Mouse (Mus musculus): ENCODE data around the gene Gstt1. TPM values are rescaled to one million over a fixed set of nuclear protein-coding genes. Genes with fewer than 3 reads are reported as not detected.
"Not testable (repeated sequence)": the region's sequence is repeated elsewhere in the genome, so short reads cannot be mapped to it uniquely, and the experiment has no call there.

Gene Gstt1
- total RNA-seq (2015) (0.78 TPM in 1 of 2 replicates, not detected in the other), total RNA-seq (2017) (not detected in 2 replicates)

GRCm38 (mm10) chr10:75798176-75798696 lies at the start of gene Gstt1:
TSS of gene Gstt1 (minus strand) at chr10:75798584.
- peak; percentile 51 for ATAC-seq (ENCODE audit: poor library complexity, severe bottlenecking)

GRCm38 (mm10) chr10:75845306-75845930 lies 47.0 kb upstream of the Gstt1 start:
- ATAC-seq (ENCODE audit: poor library complexity, severe bottlenecking) = no peak

- ATAC-seq (ENCODE audit: poor library complexity, severe bottlenecking) = no peak
Measured at GRCm38 (mm10) chr10:75844800-75845199, 46.4 kb upstream of the Gstt1 start.

GRCm38 (mm10) chr10:75843898-75844297 lies 45.5 kb upstream of the Gstt1 start:
- not testable (repeated sequence) for ATAC-seq (ENCODE audit: poor library complexity, severe bottlenecking)

GRCm38 (mm10) chr10:75839092-75839491 lies 40.7 kb upstream of the Gstt1 start:
- no peak for ATAC-seq (ENCODE audit: poor library complexity, severe bottlenecking)

- peak; percentile 75 for ATAC-seq (ENCODE audit: poor library complexity, severe bottlenecking)
Measured at GRCm38 (mm10) chr10:75837248-75837759, 38.9 kb upstream of the Gstt1 start, which contains the start of gene Gstt2. TSS of gene Gstt2 (minus strand) at chr10:75837424.

DNA sequence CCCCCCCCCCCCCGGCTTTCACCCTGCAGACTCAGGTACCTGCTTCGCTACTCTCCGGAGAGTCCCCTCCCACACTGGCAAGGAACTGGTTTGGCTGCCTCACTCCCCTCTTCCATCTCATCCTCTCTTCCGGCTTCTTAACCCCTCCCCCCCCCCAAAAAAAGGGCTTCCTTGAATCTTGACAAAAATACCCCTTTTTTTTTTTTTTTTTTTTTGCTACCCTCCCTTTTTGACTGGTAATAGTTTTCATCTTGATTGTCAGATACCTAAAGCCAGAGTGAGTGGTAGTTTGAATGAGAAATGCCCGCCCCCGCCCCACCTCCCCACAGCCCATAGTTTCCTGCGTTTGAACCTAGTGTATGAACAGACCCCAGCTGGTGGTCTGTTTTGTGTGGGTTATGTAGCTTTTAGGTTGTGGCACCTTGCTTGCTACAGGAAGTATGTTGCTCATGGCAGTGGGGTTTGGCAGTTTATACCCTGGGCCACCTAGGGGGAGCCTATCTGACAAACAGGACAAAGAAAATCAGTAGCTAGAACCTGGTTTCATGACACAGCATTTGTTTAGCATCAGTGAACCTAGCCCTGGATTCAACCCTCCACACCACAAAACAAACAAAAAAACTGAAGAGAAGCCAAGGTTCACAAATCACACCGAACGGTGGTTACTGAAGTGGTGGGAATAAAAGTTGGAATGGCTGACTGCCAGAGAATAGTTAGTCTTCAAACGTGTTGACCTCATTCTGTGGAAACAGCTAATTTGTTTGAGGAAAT lies 37.6 kb upstream of the Gstt1 start:
- no peak for ATAC-seq (ENCODE audit: poor library complexity, severe bottlenecking)

- peak; percentile 41 for ATAC-seq (ENCODE audit: poor library complexity, severe bottlenecking)
Measured at GRCm38 (mm10) chr10:75835307-75835706, 36.9 kb upstream of the Gstt1 start.

DNA sequence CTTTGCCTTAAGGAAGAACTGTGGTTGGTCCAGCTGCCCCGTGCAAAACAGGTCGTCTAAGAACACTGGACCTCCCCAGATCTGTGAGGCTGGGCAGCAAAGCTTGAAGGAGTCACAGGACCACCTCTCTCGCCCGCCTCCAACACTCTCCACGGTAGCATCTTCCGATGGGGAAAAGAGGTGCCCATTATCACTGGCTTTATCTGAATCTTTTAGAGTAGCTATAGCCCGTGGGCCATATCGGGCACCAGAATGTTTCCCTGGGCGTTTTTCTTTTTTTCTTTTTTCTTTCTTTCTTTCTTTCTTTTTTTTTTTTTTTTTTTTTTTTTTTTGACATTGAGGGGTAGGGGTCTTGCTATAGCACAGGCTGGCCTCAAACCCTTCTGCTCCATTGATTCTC lies 36.3 kb upstream of the Gstt1 start:
- ATAC-seq (ENCODE audit: poor library complexity, severe bottlenecking) = no peak

- ATAC-seq (ENCODE audit: poor library complexity, severe bottlenecking) = peak; percentile 29
Measured at GRCm38 (mm10) chr10:75834250-75834649, 35.9 kb upstream of the Gstt1 start.

DNA sequence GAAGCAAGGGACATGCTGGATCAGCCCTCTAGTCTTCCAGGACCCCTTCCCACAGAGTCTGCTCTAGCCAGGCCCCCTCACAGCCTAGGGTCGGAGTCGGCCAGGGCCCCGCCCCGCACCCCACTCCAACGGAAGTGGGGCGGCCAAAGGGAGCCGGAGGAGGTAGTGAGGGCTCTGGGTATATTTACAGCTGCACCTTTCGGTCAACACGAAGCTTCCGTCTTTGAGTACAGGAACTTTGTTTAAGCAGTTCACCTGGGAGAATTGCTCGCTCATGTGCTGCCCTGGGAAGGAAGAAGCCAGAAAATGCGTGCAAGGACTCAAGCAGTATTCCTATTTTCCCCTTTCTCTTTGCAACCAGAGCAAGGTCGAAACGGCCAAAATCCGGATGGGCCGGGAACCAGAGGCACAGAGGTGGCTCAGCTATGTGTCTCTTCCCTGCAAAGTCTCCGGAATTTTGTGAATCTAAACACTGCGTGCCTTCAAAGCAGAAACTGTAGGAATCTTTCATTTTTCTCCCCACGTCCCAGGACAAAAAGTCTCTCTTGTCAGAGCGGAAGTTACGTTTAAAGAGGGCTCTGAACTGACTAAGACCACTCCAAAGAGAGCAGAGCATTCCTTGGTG lies 35.2 kb upstream of the Gstt1 start:
- ATAC-seq (ENCODE audit: poor library complexity, severe bottlenecking) = no peak

DNA sequence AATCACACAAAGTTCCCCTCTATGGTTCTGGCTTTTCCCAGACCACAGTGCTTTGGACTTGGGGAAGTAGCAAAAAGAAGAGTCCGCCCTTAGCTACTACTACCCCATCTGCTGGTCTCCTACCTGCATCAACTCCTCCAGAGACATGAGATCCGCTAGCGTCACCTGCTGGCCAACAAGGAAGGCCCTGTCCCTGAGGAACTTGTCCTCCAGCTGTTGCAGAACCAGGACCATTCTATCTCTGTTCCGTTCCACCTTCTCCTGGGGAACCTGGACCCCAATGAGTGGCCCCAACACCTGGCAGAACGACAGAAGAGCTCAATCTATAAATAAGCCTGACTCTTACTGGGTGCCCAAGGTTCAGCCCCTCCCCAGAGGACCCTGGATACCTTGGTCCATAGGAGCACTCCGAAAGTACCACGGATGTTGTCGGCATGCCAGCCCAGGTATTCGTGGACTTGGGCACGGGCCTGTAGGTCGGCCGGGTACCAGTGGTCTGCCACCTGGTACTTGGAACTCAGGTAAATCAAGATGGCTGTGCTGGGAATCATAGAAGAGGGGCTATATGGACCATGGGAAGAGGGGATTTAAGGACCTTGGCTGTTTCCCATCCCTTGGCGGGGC lies 34.0 kb upstream of the Gstt1 start:
- peak; percentile 39 for ATAC-seq (ENCODE audit: poor library complexity, severe bottlenecking)

- no peak for ATAC-seq (ENCODE audit: poor library complexity, severe bottlenecking)
Measured at GRCm38 (mm10) chr10:75830275-75830670, 31.9 kb upstream of the Gstt1 start.

DNA sequence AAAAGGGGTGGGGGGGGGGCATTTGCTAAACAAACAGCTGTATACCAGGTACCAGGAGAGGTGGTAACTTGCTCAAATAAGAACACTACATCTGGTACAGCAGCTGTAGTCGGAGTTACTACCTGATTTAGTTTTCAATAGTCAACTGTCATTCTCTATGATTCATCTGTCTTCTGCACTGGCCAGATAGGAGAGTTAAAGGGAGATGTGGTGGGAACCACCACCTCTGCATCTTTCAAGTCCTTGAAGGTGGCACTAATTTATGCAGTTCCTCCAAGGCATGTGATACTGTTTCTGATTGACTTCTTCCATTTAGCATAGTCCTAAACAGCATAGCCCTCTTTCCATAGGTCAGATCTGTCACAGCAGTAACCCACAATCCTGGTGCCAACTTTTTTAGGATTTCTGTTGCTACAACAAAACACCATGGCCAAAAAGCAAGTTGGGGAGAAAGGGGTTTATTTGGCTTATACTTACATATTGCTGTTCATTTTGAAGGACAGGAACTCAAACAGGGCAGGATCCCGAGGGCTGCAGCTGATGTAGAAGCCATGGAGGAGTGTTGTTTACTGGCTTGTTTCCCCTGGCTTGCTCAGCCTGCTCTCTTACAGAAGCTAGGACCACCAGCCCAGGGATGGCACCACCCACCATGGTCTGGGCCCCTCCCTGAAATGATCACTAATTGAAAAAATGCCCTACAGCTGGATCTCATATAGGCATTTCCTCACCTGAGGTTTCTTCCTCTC lies 31.3 kb upstream of the Gstt1 start:
- ATAC-seq (ENCODE audit: poor library complexity, severe bottlenecking) = no peak

- peak; percentile 41; the same call in 1 of the 2 replicates for ATAC-seq (ENCODE audit: poor library complexity, severe bottlenecking)
Measured at GRCm38 (mm10) chr10:75828500-75828931, 30.1 kb upstream of the Gstt1 start.

DNA sequence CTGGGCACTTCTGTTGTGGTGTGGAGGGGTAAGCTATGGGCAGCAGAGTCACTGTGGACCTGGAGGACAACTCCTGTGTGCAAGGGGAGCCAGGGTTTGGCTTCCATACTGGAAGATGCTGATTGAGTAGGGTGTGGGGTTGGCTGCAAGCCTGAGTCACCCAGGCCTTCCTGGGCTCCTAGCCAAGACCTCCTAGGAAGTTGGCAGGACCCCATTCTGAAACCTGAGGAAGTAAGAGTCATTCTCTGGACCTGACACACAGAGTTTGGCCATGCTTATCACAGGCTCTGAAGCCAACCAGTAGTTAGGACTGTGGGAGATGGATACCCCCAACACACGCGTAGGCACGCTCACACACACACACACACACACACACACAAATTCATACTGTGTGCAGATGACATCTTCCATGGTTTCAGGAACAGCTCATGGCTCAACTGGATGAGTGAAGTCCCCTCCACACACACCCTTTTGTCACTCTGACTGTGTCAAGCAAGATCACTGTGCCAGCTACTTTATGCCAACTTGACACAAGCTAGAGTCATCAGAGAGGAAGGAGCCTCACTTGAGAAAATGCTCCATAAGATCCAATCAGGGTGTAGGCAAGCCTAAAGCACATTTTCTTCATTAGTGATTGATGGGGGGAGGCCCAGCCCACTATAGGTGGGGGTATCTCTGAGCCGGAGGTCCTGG lies 29.4 kb upstream of the Gstt1 start:
- ATAC-seq (ENCODE audit: poor library complexity, severe bottlenecking) = no peak

GRCm38 (mm10) chr10:75824530-75824929 lies 26.1 kb upstream of the Gstt1 start:
- no peak for ATAC-seq (ENCODE audit: poor library complexity, severe bottlenecking)

GRCm38 (mm10) chr10:75823782-75824181 lies 25.4 kb upstream of the Gstt1 start:
- ATAC-seq (ENCODE audit: poor library complexity, severe bottlenecking) = no peak

DNA sequence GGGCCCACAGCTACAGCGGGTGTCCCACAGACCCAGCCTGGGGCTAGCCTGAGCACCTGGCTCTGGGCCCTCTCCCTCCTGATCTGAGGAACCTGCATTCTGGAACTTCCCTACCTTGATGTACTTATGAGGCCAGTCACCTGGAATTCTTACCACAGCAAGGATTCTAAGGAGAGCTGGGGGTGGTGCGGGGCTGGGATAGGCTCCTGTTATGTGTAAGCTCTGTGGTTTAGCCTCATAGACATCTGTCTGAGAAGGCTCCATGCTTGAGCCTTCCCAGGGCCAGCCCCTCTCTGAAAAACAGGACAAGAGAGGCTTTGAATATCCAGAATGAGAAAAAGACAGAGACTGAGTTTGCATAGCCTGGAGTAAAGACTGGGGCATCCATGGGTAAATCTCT lies 24.1 kb upstream of the Gstt1 start, which contains the start of gene Gstt4:
TSS of gene Gstt4 (minus strand) at position 101 of the 400 bp plus-strand sequence.
- ATAC-seq (ENCODE audit: poor library complexity, severe bottlenecking) = no peak
